Mouse (Mus musculus) lung, postnatal 36 days (tissue): Measurements from ENCODE around the gene Gm7247.
"Not testable (repeated sequence)": the region's sequence is repeated elsewhere in the genome, so short reads cannot be mapped to it uniquely, and the experiment has no call there.

Source experiments
- DNase-seq: peaks from one replicate; pipeline ENCODE4 v3.0.0; 2022; ENCODE audit warnings: mixed read lengths

Gene Gm7247

DNA sequence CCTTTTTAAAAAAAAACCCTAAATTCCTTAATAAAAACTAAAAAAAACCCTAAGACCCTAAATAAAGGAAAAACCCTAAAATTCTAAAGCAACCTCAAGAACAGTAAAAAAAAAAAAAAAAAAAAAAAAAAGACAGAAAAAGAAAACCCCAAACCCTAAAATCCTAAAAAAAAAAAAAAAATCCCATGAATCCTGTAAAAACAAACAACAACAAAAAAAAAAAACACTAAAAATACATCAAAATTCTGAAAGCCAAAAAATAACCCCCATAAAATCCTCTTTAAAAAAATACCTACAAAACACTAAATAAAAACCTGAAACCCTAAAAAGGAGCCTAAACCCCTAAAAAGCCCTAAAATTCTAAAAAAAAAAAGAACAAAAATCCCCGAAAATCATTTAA is 135.4 kb downstream of the Gm7247 start:
- no peak for DNase-seq

GRCm38 (mm10) chr14:51497958-51498357 is 136.4 kb downstream of the Gm7247 start:
- DNase-seq = no peak

DNA sequence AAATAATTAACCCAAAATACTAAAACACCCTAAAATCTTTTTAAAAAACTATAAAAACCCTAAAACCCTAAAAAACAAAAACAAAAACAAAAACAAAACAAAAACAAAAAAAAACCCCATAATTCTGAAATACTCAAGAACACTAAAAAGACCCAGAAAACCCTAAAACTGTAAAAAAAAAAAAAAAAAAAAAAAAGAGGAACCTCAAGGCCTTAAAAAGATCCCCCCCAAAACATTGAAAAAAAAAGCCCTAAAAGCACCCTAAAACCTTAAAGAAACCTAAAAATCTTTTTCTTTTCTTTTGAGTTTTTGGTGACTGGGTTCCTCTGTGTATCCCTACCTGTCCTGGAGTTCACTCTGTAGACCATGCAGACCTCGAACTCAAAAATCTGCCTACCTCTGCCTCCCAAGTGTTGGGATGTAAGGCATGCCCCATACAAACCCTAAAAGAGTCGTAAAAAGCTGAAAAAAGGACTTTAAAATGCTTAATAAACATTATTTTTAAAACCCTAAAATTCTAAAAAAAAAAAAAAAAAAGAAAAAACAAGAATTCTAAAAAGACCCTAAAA is 138.2 kb downstream of the Gm7247 start:
- DNase-seq = no peak

DNA sequence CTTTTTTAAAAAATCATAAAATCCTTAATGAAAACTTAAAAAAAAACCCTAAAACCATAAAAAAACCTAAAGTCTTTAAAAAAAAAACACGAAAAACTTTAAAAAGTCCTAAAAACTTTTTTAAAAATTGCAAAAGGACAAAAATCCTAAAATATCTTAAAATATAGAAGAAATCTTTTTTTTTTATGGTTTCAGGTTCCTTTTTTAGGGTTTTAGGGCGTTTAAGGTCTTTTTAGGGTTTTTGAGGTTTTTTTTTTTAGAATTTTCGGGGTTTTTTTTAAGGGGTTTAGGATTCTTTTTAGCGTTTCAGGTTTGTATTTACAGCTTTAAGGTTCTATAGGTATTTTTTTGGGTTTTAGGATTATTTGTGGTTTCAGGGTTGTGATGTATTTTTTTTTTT is 138.9 kb downstream of the Gm7247 start:
- no peak for DNase-seq

GRCm38 (mm10) chr14:51507416-51507815 is 145.9 kb downstream of the Gm7247 start:
- DNase-seq = no peak

- no peak for DNase-seq
Observed at GRCm38 (mm10) chr14:51552490-51552889, 190.9 kb downstream of the Gm7247 start, which contains the start of gene Gm5622. TSS of gene Gm5622 (plus strand) at chr14:51552790.

DNA sequence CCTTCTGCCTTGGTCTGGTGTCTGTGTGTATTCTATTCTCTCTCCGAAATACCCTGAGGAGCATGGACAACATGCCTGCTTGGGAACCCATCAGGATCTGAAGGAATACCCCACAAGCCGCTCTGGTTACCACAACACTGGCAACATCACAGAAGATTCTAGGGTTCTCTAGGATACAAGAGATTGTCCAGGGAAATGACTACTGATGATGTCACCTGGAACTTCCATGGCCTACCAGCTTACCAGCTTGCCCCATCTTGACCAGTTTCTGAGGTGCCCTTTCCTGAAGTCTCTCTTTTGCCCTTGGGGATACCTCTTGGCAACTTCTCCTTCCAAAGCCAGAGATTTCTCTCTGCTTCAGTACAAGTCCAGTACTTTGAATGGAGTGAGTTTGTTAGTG is 212.4 kb downstream of the Gm7247 start, which contains the start of gene Gm17175:
Gm17175 (minus strand) TSS at position 101 of the 400 bp plus-strand sequence.
- DNase-seq = not testable (repeated sequence)

DNA sequence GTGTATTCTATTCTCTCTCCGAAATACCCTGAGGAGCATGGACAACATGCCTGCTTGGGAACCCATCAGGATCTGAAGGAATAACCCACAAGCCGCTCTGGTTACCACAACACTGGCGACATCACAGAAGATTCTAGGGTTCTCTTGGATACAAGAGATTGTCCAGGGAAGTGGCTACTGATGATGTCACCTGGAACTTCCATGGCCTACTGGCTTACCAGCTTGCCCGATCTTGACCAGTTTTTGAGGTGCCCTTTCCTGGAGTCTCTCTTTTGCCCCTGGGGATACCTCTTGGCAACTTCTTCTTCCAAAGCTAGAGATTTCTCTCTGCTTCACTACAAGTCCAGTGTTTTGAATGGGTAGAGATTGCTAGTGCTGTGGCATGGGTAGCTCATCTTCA is 230.5 kb downstream of the Gm7247 start, which contains the start of gene Gm17174:
Gm17174 (minus strand) TSS at position 101 of the 400 bp plus-strand sequence.
- DNase-seq = not testable (repeated sequence)

DNA sequence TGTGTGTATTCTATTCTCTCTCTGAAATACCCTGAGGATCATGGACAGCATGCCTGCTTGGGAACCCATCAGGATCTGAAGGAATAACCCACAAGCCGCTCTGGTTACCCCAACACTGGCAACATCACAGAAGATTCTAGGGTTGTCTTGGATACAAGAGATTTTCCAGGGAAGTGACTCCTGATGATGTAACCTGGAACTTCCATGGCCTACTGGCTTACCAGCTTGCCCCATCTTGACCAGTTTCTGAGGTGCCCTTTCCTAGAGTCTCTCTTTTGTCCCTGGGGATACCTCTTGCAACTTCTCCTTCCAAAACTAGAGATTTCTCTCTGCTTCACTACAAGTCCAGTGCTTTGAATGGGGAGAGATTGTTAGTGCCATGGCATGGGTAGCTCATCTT is 249.7 kb downstream of the Gm7247 start, which contains the start of gene Gm17078:
Gm17078 (minus strand) TSS at position 101 of the 400 bp plus-strand sequence.
- DNase-seq = no peak
